Mouse (Mus musculus): ENCODE data around the gene Polr3e. TPM values are rescaled to one million over a fixed set of nuclear protein-coding genes. Genes with fewer than 3 reads are reported as not detected.

The Polr3e gene
- polyA plus RNA-seq (2012; rRNA removed) = 36.3 and 38.8 TPM in 2 replicates
- polyA plus RNA-seq (2014; fragmentation: Nextera tagmentation; extraction: Ambion mirVana) = 25.8 and 26.2 TPM in 2 replicates

DNA sequence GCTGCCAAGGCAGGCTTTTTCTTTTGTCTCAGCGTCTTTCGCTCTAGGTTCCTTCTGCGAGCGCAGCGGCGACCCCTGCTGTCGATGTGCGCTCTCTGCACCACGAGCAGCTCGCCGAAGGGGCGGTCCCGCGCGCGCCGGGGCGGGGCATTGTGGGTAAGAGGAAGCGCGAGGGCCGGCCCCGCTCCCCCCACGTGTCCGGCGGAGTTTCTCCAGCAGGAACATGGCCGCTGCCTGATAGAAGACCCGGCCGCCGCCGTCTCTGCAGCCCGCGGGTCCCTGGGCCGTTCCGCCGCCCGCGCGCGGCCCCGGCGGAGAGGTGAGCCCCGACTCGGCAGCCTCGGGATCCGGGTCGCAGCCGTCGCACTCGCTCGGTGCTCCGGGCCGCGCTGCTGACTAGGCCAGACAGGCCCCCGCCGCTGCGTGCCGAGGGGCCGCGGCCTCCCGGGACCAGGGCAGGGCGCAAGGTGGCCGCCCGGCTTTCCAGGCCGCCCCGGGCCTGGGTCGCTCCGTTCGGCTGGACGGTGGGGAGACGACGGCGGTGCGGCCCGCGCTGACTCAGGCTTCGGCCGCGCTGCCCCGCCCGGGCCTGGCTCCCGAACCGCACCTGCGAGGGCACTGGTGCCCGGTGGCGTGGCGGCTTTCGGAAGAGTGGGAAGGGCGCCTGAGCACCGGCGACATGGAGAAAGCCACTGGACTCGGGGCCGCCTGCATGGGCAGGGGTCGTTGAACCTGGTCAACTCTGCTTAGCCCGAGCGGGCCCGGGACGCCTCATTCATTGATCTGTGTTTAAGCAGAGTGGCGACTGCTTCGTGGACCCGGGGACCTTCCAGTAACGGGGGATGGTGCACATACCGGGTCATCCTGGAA, at the start of gene Polr3e:
Gene Polr3e (plus strand): TSS at position 153 of the 870 bp plus-strand sequence.
- Histone ChIP-seq H3K4me2 (replicated peaks; ENCODE audit: low read depth, low read length, severe bottlenecking) (peak within 1 kb of the TSS; percentile 82), H3K27me3 (ENCODE audit: control insufficient read depth, insufficient read depth, low read length) (no peaks in the 10 kb centered on the region), H3K9me3 (ENCODE audit: control insufficient read depth, low read length) (no peaks in the 10 kb centered on the region), H3K4me1 (ENCODE audit: control insufficient read depth, insufficient read depth, low read length) (peaks cover 8% of the 10 kb centered on the region; the same call in 1 of the 2 replicates), H3K27ac (replicated peaks; ENCODE audit: low read depth, low read length) (peak within 1 kb of the TSS; percentile 73), H3K4me3 (replicated peaks; ENCODE audit: low read length) (peak within 1 kb of the TSS; percentile 93), H3K9ac (ENCODE audit: low read depth, low read length, severe bottlenecking) (peak within 1 kb of the TSS; percentile 86), H3K36me3 (ENCODE audit: control insufficient read depth, insufficient read depth, low read length) (no peaks in the 10 kb centered on the region)
- TF ChIP-seq POLR2A (IDR thresholded peaks at IDR 0.05; ENCODE audit: borderline replicate concordance, extremely low read depth, insufficient read depth, insufficient read length) = no peak
- ATAC-seq (ENCODE audit: low FRiP score, low read depth) = peak; percentile 93
- under 1% methylated on average over 78 of the region's 102 CpGs for WGBS
- DNase-seq (ENCODE audit: low spot score) = peak; percentile 93

DNA sequence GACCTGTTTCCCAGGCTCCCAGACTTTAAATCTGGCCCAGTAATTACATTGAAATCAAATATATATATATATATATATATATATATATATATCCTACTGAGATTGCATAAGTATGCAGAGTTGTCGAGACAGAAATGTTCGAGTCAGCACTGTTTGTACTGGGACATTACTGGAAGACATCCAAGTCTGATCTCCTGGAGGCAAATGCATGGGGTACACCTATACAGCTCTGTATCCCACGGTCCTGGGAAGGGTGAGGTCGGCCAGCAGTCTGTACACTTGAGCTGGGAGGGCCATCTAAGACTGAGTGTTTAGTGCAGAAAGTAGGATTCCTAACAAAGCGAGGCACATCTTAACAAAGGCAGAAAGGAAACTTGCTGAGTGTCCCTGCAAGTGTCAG, 47.7 kb upstream of the Polr3e start:
- Histone ChIP-seq H3K9me3 (ENCODE audit: control insufficient read depth, low read length) (no peaks in the 10 kb centered on the region), H3K9ac (ENCODE audit: low read depth, low read length, severe bottlenecking) (no peak overlapping the region), H3K27ac (replicated peaks; ENCODE audit: low read depth, low read length) (no peak overlapping the region), H3K4me3 (replicated peaks; ENCODE audit: low read length) (no peak overlapping the region), H3K36me3 (ENCODE audit: control insufficient read depth, insufficient read depth, low read length) (peaks cover 6% of the 10 kb centered on the region; the same call in 1 of the 2 replicates), H3K4me2 (replicated peaks; ENCODE audit: low read depth, low read length, severe bottlenecking) (no peak overlapping the region), H3K4me1 (ENCODE audit: control insufficient read depth, insufficient read depth, low read length) (peaks cover 30% of the 10 kb centered on the region), H3K27me3 (ENCODE audit: control insufficient read depth, insufficient read depth, low read length) (no peaks in the 10 kb centered on the region)
- ATAC-seq (ENCODE audit: low FRiP score, low read depth) (0 out of 2 replicates have a peak, but pooled peaks have one; percentile 27), DNase-seq (ENCODE audit: low spot score) (peak; percentile 60)
- no peak for TF ChIP-seq POLR2A (IDR thresholded peaks at IDR 0.05; ENCODE audit: borderline replicate concordance, extremely low read depth, insufficient read depth, insufficient read length)
- 33% methylated on average over 5 of the region's 5 CpGs for WGBS

DNA sequence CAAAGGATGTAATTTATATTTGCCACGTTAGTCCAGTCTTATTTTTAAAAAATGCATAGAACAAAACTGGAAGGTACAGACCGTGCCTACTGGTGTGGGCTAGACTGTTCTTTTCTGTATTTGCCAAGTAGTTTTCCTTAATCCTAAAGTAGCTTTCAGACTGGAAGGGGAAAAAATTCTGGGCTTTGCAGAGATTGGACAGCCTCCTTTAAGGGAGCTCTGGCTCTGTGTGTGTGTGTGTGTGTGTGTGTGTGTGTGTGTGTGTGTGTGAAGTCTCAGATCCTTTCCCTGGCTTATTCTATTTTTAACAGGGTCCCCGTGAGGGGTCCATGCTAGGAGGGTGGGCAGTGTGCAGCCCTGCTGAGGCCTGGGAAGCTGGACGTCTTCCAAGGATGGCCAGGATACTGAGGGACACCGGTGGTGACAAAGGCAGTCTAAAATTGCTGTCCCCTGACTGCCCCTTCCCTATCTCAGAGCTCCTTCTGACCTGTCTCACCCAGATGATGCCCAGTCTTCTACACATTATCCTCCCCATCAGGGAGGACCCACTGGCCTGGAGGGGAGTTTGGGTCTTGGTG, 47.0 kb upstream of the Polr3e start:
- Histone ChIP-seq H3K9me3 (ENCODE audit: control insufficient read depth, low read length) (no peaks in the 10 kb centered on the region), H3K9ac (ENCODE audit: low read depth, low read length, severe bottlenecking) (no peak overlapping the region), H3K27ac (replicated peaks; ENCODE audit: low read depth, low read length) (no peak overlapping the region), H3K27me3 (ENCODE audit: control insufficient read depth, insufficient read depth, low read length) (no peaks in the 10 kb centered on the region), H3K36me3 (ENCODE audit: control insufficient read depth, insufficient read depth, low read length) (peaks cover 6% of the 10 kb centered on the region; the same call in 1 of the 2 replicates), H3K4me2 (replicated peaks; ENCODE audit: low read depth, low read length, severe bottlenecking) (no peak overlapping the region), H3K4me1 (ENCODE audit: control insufficient read depth, insufficient read depth, low read length) (peaks cover 24% of the 10 kb centered on the region), H3K4me3 (replicated peaks; ENCODE audit: low read length) (no peak overlapping the region)
- no peak for TF ChIP-seq POLR2A (IDR thresholded peaks at IDR 0.05; ENCODE audit: borderline replicate concordance, extremely low read depth, insufficient read depth, insufficient read length)
- DNase-seq (ENCODE audit: low spot score) (no peak), ATAC-seq (ENCODE audit: low FRiP score, low read depth) (no peak)
- WGBS = 61% methylated on average over 5 of the region's 5 CpGs

DNA sequence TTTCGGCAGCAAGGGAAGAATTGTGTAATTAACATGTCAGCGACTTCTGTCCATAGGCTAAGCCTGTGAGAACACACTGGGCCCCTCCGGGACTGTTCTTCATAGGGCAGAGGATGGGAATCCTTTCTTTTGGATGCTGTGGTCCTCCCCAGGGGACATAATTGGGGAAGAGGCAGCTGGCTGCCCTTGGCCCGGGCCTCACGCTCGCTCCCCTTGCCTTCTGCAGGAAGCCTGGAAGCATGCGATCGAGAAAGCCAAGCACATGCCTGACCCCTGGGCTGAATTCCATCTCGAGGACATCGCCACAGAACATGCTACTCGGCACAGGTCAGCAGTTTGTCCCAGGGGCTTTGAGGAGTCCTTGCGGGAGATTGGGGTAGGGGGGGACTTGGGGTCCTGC, 44.5 kb upstream of the Polr3e start:
- ATAC-seq (ENCODE audit: low FRiP score, low read depth) (no peak), DNase-seq (ENCODE audit: low spot score) (no peak)
- WGBS = 82% methylated on average over 12 of the region's 12 CpGs
- peaks cover 12% of the 10 kb centered on the region for H3K4me1 ChIP-seq (ENCODE audit: control insufficient read depth, insufficient read depth, low read length)
- no peaks in the 10 kb centered on the region for H3K9me3 ChIP-seq (ENCODE audit: control insufficient read depth, low read length)
- no peak overlapping the region for H3K9ac ChIP-seq (ENCODE audit: low read depth, low read length, severe bottlenecking)
- H3K27me3 ChIP-seq (ENCODE audit: control insufficient read depth, insufficient read depth, low read length) = no peaks in the 10 kb centered on the region
- no peak overlapping the region for H3K27ac ChIP-seq (replicated peaks; ENCODE audit: low read depth, low read length)
- peaks cover 14% of the 10 kb centered on the region; the same call in 1 of the 2 replicates for H3K36me3 ChIP-seq (ENCODE audit: control insufficient read depth, insufficient read depth, low read length)
- no peak for TF ChIP-seq POLR2A (IDR thresholded peaks at IDR 0.05; ENCODE audit: borderline replicate concordance, extremely low read depth, insufficient read depth, insufficient read length)
- no peak overlapping the region for H3K4me3 ChIP-seq (replicated peaks; ENCODE audit: low read length)
- no peak overlapping the region for H3K4me2 ChIP-seq (replicated peaks; ENCODE audit: low read depth, low read length, severe bottlenecking)

DNA sequence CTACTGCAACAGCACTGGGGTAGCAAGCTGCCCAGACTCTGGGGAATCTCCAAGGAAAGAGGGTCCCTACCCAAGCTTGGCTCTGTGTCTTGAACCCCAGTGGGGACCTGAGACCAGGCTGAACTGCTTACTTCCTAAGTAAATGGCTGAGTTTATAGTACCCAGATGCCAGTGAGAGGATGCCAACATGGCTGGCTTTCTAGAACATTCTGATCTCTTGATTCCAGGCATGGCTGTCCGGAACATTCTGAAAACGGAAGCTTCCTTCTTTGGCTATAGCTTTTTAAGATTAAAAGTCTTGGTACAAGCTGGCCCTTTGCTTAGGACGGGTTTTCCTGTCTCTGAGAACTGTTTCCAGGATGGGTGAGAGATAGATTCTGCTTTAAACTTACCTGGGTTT, 43.5 kb upstream of the Polr3e start:
- peaks cover 12% of the 10 kb centered on the region for H3K4me1 ChIP-seq (ENCODE audit: control insufficient read depth, insufficient read depth, low read length)
- WGBS = 97% methylated on average over 3 of the region's 3 CpGs
- H3K9me3 ChIP-seq (ENCODE audit: control insufficient read depth, low read length) = no peaks in the 10 kb centered on the region
- no peak overlapping the region for H3K27ac ChIP-seq (replicated peaks; ENCODE audit: low read depth, low read length)
- no peak overlapping the region for H3K9ac ChIP-seq (ENCODE audit: low read depth, low read length, severe bottlenecking)
- no peak for TF ChIP-seq POLR2A (IDR thresholded peaks at IDR 0.05; ENCODE audit: borderline replicate concordance, extremely low read depth, insufficient read depth, insufficient read length)
- no peak overlapping the region for H3K4me2 ChIP-seq (replicated peaks; ENCODE audit: low read depth, low read length, severe bottlenecking)
- H3K4me3 ChIP-seq (replicated peaks; ENCODE audit: low read length) = no peak overlapping the region
- ATAC-seq (ENCODE audit: low FRiP score, low read depth) (no peak), DNase-seq (ENCODE audit: low spot score) (no peak)
- H3K36me3 ChIP-seq (ENCODE audit: control insufficient read depth, insufficient read depth, low read length) = peaks cover 14% of the 10 kb centered on the region; the same call in 1 of the 2 replicates
- no peaks in the 10 kb centered on the region for H3K27me3 ChIP-seq (ENCODE audit: control insufficient read depth, insufficient read depth, low read length)

Data from limb, embryonic 14.5 days (tissue).